Mouse (Mus musculus) myocyte (in vitro differentiated cells): Measurements from ENCODE around the gene Brd3os.

Experiments used
- CEBPB ChIP-seq: IDR thresholded peaks from 2 replicates; pipeline ENCODE4 v1.6.1; 2011; ENCODE audit warnings: mild to moderate bottlenecking, moderate library complexity; ENCODE audit not compliant: poor library complexity, insufficient read depth, severe bottlenecking
- E2F4 ChIP-seq: IDR thresholded peaks from one replicate; pipeline ENCODE4 v1.6.1; 2011; ENCODE audit warnings: mild to moderate bottlenecking, control low read depth, moderate library complexity; ENCODE audit not compliant: insufficient read depth
- MAX ChIP-seq: IDR thresholded peaks from one replicate; pipeline ENCODE4 v1.6.1; 2011; ENCODE audit warnings: low read depth, mild to moderate bottlenecking, control low read depth
- MYOD1 ChIP-seq, 3 experiments: IDR thresholded peaks; one replicate each; pipeline ENCODE4 v1.6.1; 2011; ENCODE audit warnings: control low read depth in 2 of 3, low read depth in 2 of 3, mild to moderate bottlenecking in 2 of 3, moderate library complexity in 1 of 3; ENCODE audit not compliant: insufficient read length in 2 of 3, control insufficient read depth in 1 of 3
- MYOG ChIP-seq, 3 experiments: IDR thresholded peaks; one replicate each; pipeline ENCODE4 v1.6.1; 2011; ENCODE audit warnings: control low read depth in 2 of 3, low read depth in 2 of 3, mild to moderate bottlenecking in 2 of 3; ENCODE audit not compliant: insufficient read length in 2 of 3, control insufficient read depth in 1 of 3, insufficient read depth in 1 of 3
- POLR2A ChIP-seq: IDR thresholded peaks from one replicate; pipeline ENCODE4 v1.6.1; 2011; ENCODE audit warnings: low read depth, mild to moderate bottlenecking, control low read depth, moderate library complexity; ENCODE audit not compliant: insufficient read length
- POLR2AphosphoS2 ChIP-seq: IDR thresholded peaks from one replicate; pipeline ENCODE4 v1.6.1; 2011; ENCODE audit warnings: low read depth, control low read depth; ENCODE audit not compliant: insufficient read length
- REST ChIP-seq: IDR thresholded peaks from one replicate; pipeline ENCODE4 v1.6.1; 2011; ENCODE audit warnings: mild to moderate bottlenecking, control low read depth, moderate library complexity; ENCODE audit not compliant: insufficient read depth, insufficient read length
- SRF ChIP-seq: IDR thresholded peaks from one replicate; pipeline ENCODE4 v1.6.1; 2011; ENCODE audit warnings: low read depth; ENCODE audit not compliant: control insufficient read depth, insufficient read length
- TCF12 ChIP-seq: IDR thresholded peaks from one replicate; pipeline ENCODE4 v1.6.1; 2011; ENCODE audit warnings: mild to moderate bottlenecking, control low read depth; ENCODE audit not compliant: poor library complexity, insufficient read depth, severe bottlenecking
- TCF3 ChIP-seq: IDR thresholded peaks from one replicate; pipeline ENCODE4 v1.6.1; 2011; ENCODE audit warnings: low read depth, control low read depth; ENCODE audit not compliant: insufficient read length
- USF1 ChIP-seq: IDR thresholded peaks from one replicate; pipeline ENCODE4 v1.6.1; 2011; ENCODE audit warnings: low read depth, mild to moderate bottlenecking, control low read depth, moderate library complexity

- TF ChIP-seq POLR2A (no peak), POLR2AphosphoS2 (no peak), TCF12 (no peak), USF1 (no peak), MAX (no peak), CEBPB (no peak), E2F4 (no peak), MYOG (IDR thresholded peaks at IDR 0.05; ENCODE audit: control insufficient read depth in 1 of 3, insufficient read depth in 1 of 3, insufficient read length in 2 of 3, low read depth in 2 of 3) (no peak), MYOD1 (IDR thresholded peaks at IDR 0.05; ENCODE audit: control insufficient read depth in 1 of 3, insufficient read length in 2 of 3, low read depth in 2 of 3) (no peak), REST (no peak), SRF (no peak), TCF3 (no peak)
These were observed 37.6 kb upstream of the Brd3os start for GRCm38 (mm10) chr2:27404375-27405093.
